Mouse (Mus musculus): ENCODE results near the gene Slc39a7.

DNA sequence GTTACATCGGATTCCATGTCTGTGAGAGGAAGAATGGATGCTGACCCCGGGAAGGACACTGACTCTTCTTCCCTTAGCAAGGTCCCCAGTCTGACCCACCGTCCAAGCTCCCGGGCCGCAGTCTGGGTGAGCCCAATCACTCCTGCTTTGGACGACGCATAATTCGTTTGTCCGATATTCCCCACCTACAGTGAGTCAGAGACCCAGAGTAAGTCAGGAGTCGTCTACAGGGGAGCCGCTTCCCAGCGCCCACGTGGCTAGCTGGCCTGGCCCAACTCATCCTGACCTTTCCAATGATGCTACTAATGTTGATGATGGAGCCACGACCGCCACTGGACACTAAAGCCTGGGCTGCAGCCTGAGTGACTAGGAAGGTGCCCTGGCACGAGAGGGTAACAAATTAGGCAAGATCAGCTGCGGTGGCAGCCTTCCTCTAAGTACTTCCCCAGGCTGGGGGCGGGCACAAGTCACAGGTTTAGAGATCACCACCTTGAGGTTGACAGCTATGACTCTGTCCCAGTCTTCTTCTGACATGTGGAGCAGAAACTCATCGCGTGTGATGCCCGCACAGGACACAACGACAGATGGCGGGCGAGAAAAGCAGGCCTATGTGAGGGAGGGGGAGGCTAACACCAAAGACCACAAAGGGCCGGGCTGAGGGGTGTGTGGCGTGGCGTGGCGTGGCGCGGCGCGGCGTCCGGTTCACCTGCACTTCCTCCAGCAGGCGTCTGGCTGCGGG lies 4.4 kb downstream of the Slc39a7 start:
- TF ChIP-seq EP300 (IDR thresholded peaks at IDR 0.05; ENCODE audit: low read depth): no peak
- TF ChIP-seq CTCF (IDR thresholded peaks at IDR 0.05; ENCODE audit: low read depth): no peak; the same call in 1 of the 2 replicates
